Mouse (Mus musculus) kidney, embryonic 15.5 days (tissue): ENCODE results near the gene Gemin5. TPM values are rescaled to one million over a fixed set of nuclear protein-coding genes. Genes with fewer than 3 reads are reported as not detected.

Source experiments
- ATAC-seq: fragments of 200-750 bp; cut with Nextera tagmentation; replicated peaks from 2 replicates; pipeline ENCODE4 v1.8.0; 2017; ENCODE audit warnings: moderate TSS enrichment; ENCODE audit not compliant: low FRiP score
- H3K27ac ChIP-seq: fragments of 300-500 bp; sonication (generic); 2 replicates; pipeline ENCODE4 v1.5.1; 2015; ENCODE audit warnings: mild to moderate bottlenecking, inconsistent platforms
- H3K27me3 ChIP-seq: fragments of 300-500 bp; sonication (generic); 2 replicates; pipeline ENCODE4 v1.6.1; 2015; ENCODE audit warnings: inconsistent platforms
- H3K36me3 ChIP-seq: fragments of 300-500 bp; sonication (generic); 2 replicates; pipeline ENCODE4 v1.6.1; 2015; ENCODE audit warnings: inconsistent platforms
- H3K4me1 ChIP-seq: fragments of 300-500 bp; sonication (generic); 2 replicates; pipeline ENCODE4 v1.6.1; 2015; ENCODE audit warnings: inconsistent platforms
- H3K4me2 ChIP-seq: fragments of 300-500 bp; sonication (generic); 2 replicates; pipeline ENCODE4 v1.6.1; 2015; ENCODE audit warnings: moderate library complexity, mild to moderate bottlenecking, inconsistent platforms
- H3K4me3 ChIP-seq: fragments of 300-500 bp; sonication (generic); replicated peaks from 2 replicates; pipeline ENCODE4 v1.5.1; 2015; ENCODE audit warnings: mild to moderate bottlenecking, inconsistent platforms
- H3K9ac ChIP-seq: fragments of 300-500 bp; sonication (generic); 2 replicates; pipeline ENCODE4 v1.6.1; 2015; ENCODE audit warnings: mild to moderate bottlenecking, inconsistent platforms
- H3K9me3 ChIP-seq: fragments of 300-500 bp; sonication (generic); replicated peaks from 2 replicates; pipeline ENCODE4 v1.6.1; 2016; ENCODE audit warnings: inconsistent platforms
- WGBS: fragments of 180-500 bp; shearing (Covaris S2); methylation state at CpG from one replicate; pipeline ENCODE4 v1.1.7; 2015; ENCODE audit warnings: mixed read lengths; 5-methylcytosine and 5-hydroxymethylcytosine counted together
- polyA plus RNA-seq: library from polyadenylated mRNA; unstranded; fragments of >200 nt; fragmentation: Nextera tagmentation; extraction: Ambion mirVana; gene quantifications from 2 replicates; pipeline ENCODE4 v1.2.1, GENCODE M21; 2015

The Gemin5 gene
- polyA plus RNA-seq, 1 experiment from 2014 or later: 24.5 TPM

DNA sequence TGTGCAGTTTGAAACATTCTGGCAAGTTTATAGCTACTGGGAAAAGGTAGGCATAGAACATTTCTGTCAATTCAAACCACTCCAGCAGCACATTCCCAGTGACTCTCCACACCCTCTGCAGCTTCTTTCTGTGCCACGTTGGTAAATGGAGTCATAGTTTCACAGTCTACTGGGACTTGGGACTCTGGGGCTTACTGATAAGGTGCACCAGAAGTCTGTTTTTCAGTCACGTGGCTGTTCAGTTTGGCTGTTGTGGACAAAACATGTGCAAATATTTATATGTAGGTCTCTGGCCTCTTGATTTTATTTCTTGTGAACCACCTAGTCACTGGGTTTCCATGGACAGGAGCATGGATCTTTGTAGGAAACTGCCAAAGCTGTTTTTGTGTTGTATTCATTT is 40.8 kb downstream of the Gemin5 start:
- Histone ChIP-seq H3K36me3 (peaks cover 99% of the 10 kb centered on the region), H3K4me1 (peaks cover 23% of the 10 kb centered on the region), H3K9me3 (no peaks in the 10 kb centered on the region), H3K27me3 (no peaks in the 10 kb centered on the region), H3K27ac (no peak overlapping the region), H3K4me3 (no peak overlapping the region), H3K9ac (no peak overlapping the region), H3K4me2 (no peak overlapping the region)
- no peak for ATAC-seq
- 88% methylated on average over 2 of the region's 2 CpGs for WGBS

DNA sequence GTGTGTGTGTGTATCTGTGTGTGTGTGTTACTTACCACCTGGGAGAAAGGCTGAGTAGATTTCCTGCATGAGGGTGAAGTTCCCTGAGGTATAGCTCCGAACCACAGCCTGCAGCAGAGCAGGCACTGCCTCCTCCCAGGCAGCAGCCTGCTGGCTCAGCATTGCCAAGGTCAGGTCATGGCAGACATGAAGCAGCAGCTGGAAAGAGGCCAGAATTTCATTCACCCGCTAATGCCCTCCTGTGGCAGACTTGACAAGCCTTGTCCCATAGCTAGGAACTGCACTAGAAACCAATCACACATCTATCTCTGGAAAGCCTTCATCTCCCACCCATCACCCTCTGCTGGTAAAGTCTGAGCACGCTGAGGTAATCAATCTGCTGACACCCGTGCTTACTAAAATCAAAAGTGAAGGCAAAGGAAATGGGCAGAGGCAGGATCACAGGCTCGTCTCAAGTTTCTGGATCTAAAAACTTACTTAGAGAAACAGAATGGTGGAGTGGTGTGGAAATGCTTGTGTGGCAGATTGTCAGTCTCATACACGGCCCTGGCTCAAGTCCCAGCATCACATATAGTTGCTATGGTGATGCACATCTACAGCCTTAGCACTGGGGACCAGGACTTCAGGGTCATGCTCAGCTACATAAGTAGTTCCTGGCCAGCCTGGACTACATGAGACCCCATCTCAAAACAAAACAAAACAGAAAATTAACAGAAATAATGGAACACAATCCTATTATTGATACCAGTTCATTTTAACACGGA is 41.8 kb downstream of the Gemin5 start:
- 0 out of 2 replicates have a peak, but pooled peaks have one; percentile 20 for ATAC-seq

DNA sequence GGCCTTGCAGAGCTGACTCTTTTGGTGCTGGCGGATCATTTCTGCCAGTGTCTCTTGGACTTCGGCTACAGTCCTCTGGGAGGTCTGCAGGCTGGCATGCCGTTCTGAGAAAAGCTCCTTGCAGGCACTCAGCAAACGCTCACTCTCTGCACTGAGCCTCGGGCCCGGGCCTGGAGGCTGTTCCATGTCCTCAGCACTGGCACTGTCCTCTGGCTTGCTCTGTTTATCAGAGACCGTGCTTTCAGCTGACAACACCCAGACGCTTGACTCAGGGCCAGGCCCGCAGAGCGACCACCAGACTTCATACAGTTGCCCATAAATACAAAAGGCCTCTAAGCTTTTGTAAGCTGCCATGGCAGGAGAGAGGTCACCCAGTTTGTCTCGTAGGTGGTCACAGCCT is 43.3 kb downstream of the Gemin5 start:
- whole genome bisulfite sequencing: 80% methylated on average over 11 of the region's 11 CpGs
- no peak for ATAC-seq
- H3K36me3 ChIP-seq: peaks cover 99% of the 10 kb centered on the region

More for the DNA sequence above, 41.8 kb downstream of the Gemin5 start:
- no peaks in the 10 kb centered on the region for H3K27me3 ChIP-seq
- no peaks in the 10 kb centered on the region for H3K9me3 ChIP-seq
- no peak overlapping the region for H3K4me3 ChIP-seq
- H3K36me3 ChIP-seq: peaks cover 99% of the 10 kb centered on the region
- H3K4me1 ChIP-seq: peaks cover 23% of the 10 kb centered on the region
- 0 out of 2 replicates have a peak overlapping the region, but pooled peaks have one; percentile 2 for H3K27ac ChIP-seq
- 33% methylated on average over 7 of the region's 7 CpGs for WGBS
- H3K9ac ChIP-seq: no peak overlapping the region
- no peak overlapping the region for H3K4me2 ChIP-seq

DNA sequence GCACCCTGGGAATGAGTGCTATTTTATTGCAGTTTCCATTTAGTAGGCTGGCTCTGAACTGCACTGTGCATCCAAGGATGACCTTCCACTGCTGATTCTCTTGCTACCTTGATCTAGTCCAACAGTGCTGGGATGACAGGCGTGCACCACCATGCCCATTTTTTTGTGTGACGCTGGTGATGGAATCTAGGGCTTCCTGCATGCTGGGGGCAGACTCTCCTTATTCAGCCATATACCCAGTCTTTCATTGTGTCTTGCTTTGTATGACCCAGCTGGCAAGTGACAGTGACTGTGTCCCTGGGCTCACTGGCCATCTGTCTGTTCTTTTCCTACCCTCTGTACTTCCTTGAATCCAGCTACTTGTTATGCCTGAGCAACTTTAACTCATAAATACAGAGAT is 44.6 kb downstream of the Gemin5 start:
- H3K27ac ChIP-seq: no peak overlapping the region
- no peaks in the 10 kb centered on the region for H3K9me3 ChIP-seq
- no peaks in the 10 kb centered on the region for H3K27me3 ChIP-seq
- 93% methylated on average over 2 of the region's 2 CpGs for WGBS
- H3K4me3 ChIP-seq: no peak overlapping the region
- H3K9ac ChIP-seq: no peak overlapping the region
- H3K36me3 ChIP-seq: peaks cover 99% of the 10 kb centered on the region
- H3K4me2 ChIP-seq: no peak overlapping the region
- H3K4me1 ChIP-seq: peaks cover 12% of the 10 kb centered on the region
- no peak for ATAC-seq

More for the DNA sequence above, 43.3 kb downstream of the Gemin5 start:
- Histone ChIP-seq H3K9me3 (no peaks in the 10 kb centered on the region), H3K4me1 (peaks cover 19% of the 10 kb centered on the region), H3K27me3 (no peaks in the 10 kb centered on the region), H3K9ac (no peak overlapping the region), H3K4me2 (no peak overlapping the region), H3K27ac (no peak overlapping the region), H3K4me3 (no peak overlapping the region)

DNA sequence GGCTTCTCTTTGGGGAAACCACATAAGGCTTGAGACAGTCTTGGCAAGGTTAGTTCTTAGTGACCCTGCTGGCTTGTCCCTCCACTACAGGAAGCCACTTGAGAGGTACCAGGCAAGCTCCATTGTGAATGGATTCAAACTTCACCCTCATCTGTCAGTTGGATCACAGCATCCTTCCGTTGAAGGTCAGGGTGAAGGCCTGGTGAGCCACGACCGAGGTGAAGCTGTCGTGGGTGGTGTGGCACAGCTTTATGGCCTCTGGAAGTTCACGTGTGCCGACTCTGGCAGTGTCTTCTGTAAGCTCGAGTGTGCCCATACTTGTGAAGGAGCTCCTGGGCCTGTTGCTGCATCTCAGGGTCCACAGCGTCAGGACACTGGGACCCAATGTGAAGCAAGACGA is 47.0 kb downstream of the Gemin5 start:
- Histone ChIP-seq H3K36me3 (peaks cover 99% of the 10 kb centered on the region), H3K9me3 (no peaks in the 10 kb centered on the region), H3K4me2 (no peak overlapping the region), H3K4me3 (no peak overlapping the region), H3K9ac (no peak overlapping the region), H3K27me3 (no peaks in the 10 kb centered on the region), H3K27ac (no peak overlapping the region), H3K4me1 (peaks cover 3% of the 10 kb centered on the region; the same call in 1 of the 2 replicates)
- WGBS: 84% methylated on average over 9 of the region's 9 CpGs
- no peak for ATAC-seq

DNA sequence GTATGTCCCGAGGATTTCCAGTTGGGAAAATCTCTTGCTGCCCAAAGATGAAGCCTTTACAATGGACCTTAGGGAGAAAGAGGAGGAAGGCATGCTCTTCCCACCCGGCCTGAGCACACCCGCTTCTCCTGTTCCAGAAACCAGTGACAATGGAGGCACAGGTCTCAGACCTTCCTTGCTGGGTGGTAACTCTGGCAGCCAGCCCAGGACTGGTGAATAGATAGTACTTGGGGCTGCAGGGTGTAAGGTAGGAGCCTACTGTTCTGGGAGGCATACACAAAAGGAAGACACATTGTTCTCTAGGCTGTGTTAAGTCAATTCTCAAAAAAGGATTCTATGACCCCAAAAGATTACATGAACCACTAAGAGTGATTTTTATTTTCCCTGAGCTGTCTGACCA is 47.7 kb downstream of the Gemin5 start:
- Histone ChIP-seq H3K36me3 (peaks cover 99% of the 10 kb centered on the region), H3K4me1 (no peaks in the 10 kb centered on the region), H3K27me3 (no peaks in the 10 kb centered on the region), H3K27ac (no peak overlapping the region), H3K4me3 (no peak overlapping the region), H3K9ac (no peak overlapping the region), H3K9me3 (no peaks in the 10 kb centered on the region), H3K4me2 (no peak overlapping the region)
- WGBS: 85% methylated on average over 3 of the region's 3 CpGs
- ATAC-seq: no peak

DNA sequence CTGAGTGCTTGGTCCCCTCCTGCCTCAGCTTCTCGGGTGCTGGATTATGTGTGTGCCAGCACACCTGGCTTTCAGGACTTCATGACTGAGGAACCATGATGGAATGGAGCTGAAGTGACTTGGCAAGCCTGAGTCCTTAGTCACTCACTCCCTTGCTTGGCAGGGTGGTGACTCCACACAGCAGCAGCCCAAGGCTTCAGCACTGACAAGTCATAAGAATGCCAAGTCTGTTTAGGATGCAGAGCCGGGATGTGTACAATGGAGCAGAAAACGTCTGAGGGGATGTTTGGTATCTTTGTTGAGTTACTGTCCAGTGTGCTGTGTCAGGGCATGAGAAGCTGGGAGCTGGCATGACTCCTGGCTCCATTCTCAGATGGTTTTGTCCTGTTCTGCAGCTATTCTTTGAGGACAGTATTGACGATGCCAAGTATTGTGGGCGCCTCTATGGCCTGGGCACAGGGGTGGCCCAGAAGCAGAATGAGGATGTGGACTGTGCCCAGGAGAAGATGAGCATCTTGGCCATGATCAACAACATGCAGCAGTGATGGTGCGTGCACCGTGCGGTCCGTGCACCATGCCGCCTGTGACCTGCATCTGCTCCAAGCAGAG is 51.2 kb downstream of the Gemin5 start:
- no peak overlapping the region for H3K27ac ChIP-seq
- ATAC-seq: no peak
- H3K9ac ChIP-seq: no peak overlapping the region
- whole genome bisulfite sequencing: 94% methylated on average over 10 of the region's 10 CpGs
- no peak overlapping the region for H3K4me2 ChIP-seq
- no peaks in the 10 kb centered on the region for H3K27me3 ChIP-seq
- no peaks in the 10 kb centered on the region for H3K4me1 ChIP-seq
- peaks cover 98% of the 10 kb centered on the region for H3K36me3 ChIP-seq
- H3K4me3 ChIP-seq: no peak overlapping the region
- H3K9me3 ChIP-seq: no peaks in the 10 kb centered on the region

DNA sequence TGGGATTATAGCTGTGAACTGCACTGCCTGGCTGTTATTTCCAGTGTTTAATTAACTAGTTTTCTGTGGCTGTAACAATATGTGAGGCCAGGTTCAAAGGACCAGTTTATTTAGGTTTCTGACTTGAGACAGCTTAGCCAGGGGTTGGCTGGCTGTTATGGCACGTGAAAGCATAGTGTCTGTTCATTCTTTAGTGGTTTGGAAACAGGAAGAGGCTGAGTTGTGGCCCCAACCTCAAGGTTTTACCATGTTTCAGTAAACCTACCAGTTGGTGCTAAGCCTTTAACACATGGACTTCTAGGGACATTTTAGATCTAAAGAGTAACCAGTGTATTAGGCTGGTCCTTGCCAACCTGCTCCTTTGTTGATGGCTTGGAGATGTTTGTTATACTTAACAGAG is 51.8 kb downstream of the Gemin5 start:
- Histone ChIP-seq H3K4me1 (no peaks in the 10 kb centered on the region), H3K9ac (no peak overlapping the region), H3K36me3 (peaks cover 98% of the 10 kb centered on the region), H3K4me2 (no peak overlapping the region), H3K27ac (no peak overlapping the region), H3K27me3 (no peaks in the 10 kb centered on the region), H3K9me3 (no peaks in the 10 kb centered on the region), H3K4me3 (no peak overlapping the region)
- 88% methylated on average over 1 of the region's 1 CpGs for WGBS
- no peak for ATAC-seq

DNA sequence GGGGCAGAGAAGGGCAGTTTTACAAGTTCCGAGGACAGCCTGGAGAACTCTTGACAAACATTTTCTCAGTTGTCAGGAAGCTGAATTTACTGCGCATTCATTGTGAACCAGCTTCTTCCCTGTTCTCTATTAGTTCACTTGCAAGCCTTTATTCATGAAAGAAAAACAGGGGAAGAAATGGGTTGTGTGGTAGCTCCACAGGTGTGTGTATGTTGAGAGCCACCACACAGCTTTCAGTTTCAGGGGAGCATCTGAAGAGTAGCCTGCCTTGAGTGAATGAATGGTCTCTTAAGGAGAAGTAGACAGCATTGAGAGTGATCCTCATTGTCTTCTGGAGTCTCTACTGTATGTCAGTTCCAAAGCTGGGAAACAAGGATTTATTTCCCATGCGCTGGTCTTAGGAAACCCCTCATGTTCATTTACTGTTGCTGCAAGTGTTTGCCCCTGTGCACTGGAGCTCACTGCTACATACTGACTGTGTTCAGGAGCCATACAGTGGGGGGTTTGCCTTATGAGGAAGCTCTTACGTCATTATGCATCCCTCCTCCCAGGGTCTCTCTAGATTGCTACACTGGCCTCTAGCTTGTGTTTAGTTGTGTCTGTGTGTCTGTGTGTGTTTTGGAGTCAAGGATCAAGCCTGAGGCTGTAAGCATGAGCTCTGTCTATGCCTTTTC is 60.5 kb downstream of the Gemin5 start:
- peaks cover 35% of the 10 kb centered on the region for H3K36me3 ChIP-seq
- no peak for ATAC-seq
- H3K9me3 ChIP-seq: no peaks in the 10 kb centered on the region
- WGBS: 68% methylated on average over 4 of the region's 4 CpGs
- no peak overlapping the region for H3K4me2 ChIP-seq
- no peak overlapping the region for H3K9ac ChIP-seq
- H3K27ac ChIP-seq: no peak overlapping the region
- H3K27me3 ChIP-seq: no peaks in the 10 kb centered on the region
- no peak overlapping the region for H3K4me3 ChIP-seq
- H3K4me1 ChIP-seq: peaks cover 26% of the 10 kb centered on the region

DNA sequence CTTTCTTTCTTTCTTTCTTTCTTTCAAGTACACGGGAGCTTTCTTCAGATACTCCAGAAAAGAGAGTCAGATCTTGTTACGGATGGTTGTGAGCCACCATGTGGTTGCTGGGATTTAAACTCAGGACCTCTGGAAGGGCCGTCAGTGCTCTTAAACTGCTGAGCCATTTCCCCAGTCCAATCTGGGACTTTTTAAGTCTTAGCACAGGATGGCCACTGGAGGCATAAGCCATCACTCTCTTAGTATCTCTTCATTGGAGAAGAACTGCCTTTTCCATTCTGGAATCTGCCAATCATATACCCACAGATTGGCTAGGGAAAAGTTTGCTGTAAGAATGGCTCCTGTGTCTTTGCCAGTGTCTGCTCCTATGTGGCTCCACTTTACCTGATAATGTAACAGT is 61.3 kb downstream of the Gemin5 start:
- Histone ChIP-seq H3K4me3 (no peak overlapping the region), H3K36me3 (peaks cover 27% of the 10 kb centered on the region), H3K27ac (no peak overlapping the region), H3K9ac (no peak overlapping the region), H3K27me3 (no peaks in the 10 kb centered on the region), H3K4me2 (no peak overlapping the region), H3K4me1 (peaks cover 30% of the 10 kb centered on the region), H3K9me3 (no peaks in the 10 kb centered on the region)
- WGBS: 42% methylated on average over 3 of the region's 3 CpGs
- ATAC-seq: no peak

DNA sequence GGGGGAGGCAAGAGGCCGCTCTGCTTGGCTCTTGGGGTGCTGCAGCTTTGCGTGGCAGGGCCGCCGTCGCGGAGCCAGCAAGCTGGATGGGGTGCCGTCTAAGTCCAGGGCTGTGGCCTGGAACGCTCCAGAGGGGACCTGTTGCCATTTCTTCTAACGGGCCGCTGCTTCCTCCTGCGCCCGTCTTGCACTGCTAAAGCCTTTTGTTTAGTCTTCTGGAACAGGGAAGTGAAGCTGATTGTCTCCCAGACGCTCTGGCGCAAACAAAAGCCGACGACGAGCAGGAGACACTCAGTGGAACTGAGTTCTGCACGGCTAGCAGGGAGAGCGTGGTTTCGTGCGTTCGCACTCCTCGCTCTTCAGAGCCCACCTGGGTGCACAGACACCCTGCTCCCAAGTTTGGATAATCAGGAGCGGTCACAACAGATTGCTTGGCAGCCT is 64.0 kb downstream of the Gemin5 start:
- H3K27ac ChIP-seq: peak overlapping the region; percentile 94
- WGBS: under 1% methylated on average over 24 of the region's 24 CpGs
- H3K4me3 ChIP-seq: peak overlapping the region; percentile 88
- peak overlapping the region; percentile 86 for H3K9ac ChIP-seq
- ATAC-seq: no peak; the same call in none of the 2 replicates
- no peaks in the 10 kb centered on the region for H3K27me3 ChIP-seq
- peaks cover 30% of the 10 kb centered on the region for H3K4me1 ChIP-seq
- H3K9me3 ChIP-seq: no peaks in the 10 kb centered on the region
- peak overlapping the region; percentile 66 for H3K4me2 ChIP-seq
- H3K36me3 ChIP-seq: peaks cover under 1% of the 10 kb centered on the region

DNA sequence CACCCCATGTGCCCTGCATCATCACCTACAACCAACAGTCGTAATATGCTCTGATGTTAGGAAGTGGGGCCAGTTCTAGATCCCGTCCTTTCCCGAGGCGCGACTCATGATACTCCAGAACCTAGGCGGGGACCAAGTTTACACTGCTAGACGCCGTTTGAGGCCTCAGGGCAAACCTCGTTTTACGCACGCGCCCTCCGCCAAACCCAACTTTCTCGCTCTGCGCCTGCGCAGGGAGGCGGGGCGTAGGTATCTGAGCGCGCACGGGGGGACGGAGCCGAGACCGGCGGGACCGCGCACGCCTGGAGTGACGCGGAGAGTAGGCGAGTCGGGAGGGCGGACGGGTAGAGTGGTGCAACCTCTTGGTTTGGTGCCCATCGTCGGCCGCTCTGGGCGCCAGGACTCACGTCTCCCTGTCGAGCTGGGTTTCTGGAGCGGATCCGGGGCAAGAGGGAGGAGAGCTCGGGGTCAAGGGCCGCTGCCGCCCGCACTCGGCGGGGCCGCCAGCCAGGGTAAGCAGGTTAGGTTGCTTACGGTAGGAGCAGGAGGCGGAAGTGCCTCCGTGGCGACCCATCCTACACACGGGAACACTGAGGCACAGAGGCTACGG is 64.5 kb downstream of the Gemin5 start, which contains the start of gene Cnot8:
Gene Cnot8, plus strand, starts transcription at position 457 of the 610 bp plus-strand sequence.
- Histone ChIP-seq H3K27ac (peak within 1 kb of the TSS; percentile 94), H3K9me3 (no peaks in the 10 kb centered on the region), H3K9ac (peak within 1 kb of the TSS; percentile 86), H3K27me3 (no peaks in the 10 kb centered on the region), H3K4me3 (peak within 1 kb of the TSS; percentile 88), H3K4me1 (peaks cover 30% of the 10 kb centered on the region), H3K36me3 (no peaks in the 10 kb centered on the region), H3K4me2 (peak within 1 kb of the TSS; percentile 66)
- ATAC-seq: peak; percentile 97
- under 1% methylated on average over 55 of the region's 55 CpGs for WGBS
